Mouse (Mus musculus) midbrain, embryonic 11.5 days (tissue): ENCODE data around the gene Rnf150. TPM values are rescaled to one million over a fixed set of nuclear protein-coding genes. Genes with fewer than 3 reads are reported as not detected.

Source experiments
- ATAC-seq: fragments of 200-750 bp; cut with Nextera tagmentation; 2 replicates; pipeline ENCODE4 v1.8.0; 2017; ENCODE audit warnings: moderate TSS enrichment, moderate library complexity; ENCODE audit not compliant: low FRiP score
- DNase-seq: peaks from one replicate; pipeline ENCODE4 v3.0.0; 2015; ENCODE audit warnings: low spot score; ENCODE audit errors: missing footprints
- H3K27ac ChIP-seq: fragments of 300-500 bp; sonication (generic); 2 replicates; pipeline ENCODE4 v1.5.1; 2014; ENCODE audit warnings: low read depth, low read length
- H3K27me3 ChIP-seq: fragments of 300-500 bp; sonication (generic); 2 replicates; pipeline ENCODE4 v1.6.1; 2014; ENCODE audit warnings: mild to moderate bottlenecking, low read length, moderate library complexity, mixed read lengths; ENCODE audit not compliant: control insufficient read depth, insufficient read depth
- H3K36me3 ChIP-seq: fragments of 300-500 bp; sonication (generic); 2 replicates; pipeline ENCODE4 v1.6.1; 2014; ENCODE audit warnings: mild to moderate bottlenecking, low read length, moderate library complexity, mixed read lengths; ENCODE audit not compliant: control insufficient read depth, insufficient read depth
- H3K4me1 ChIP-seq: fragments of 300-500 bp; sonication (generic); 2 replicates; pipeline ENCODE4 v1.6.1; 2014; ENCODE audit warnings: low read length; ENCODE audit not compliant: control insufficient read depth, insufficient read depth
- H3K4me2 ChIP-seq: fragments of 300-500 bp; sonication (generic); 2 replicates; pipeline ENCODE4 v1.6.1; 2014; ENCODE audit warnings: mild to moderate bottlenecking, moderate library complexity
- H3K4me3 ChIP-seq: fragments of 300-500 bp; sonication (generic); 2 replicates; pipeline ENCODE4 v1.5.1; 2014; ENCODE audit warnings: low read depth, low read length
- H3K9ac ChIP-seq: fragments of 300-500 bp; sonication (generic); 2 replicates; pipeline ENCODE4 v1.6.1; 2014; ENCODE audit warnings: low read length
- H3K9me3 ChIP-seq: fragments of 300-500 bp; sonication (generic); 2 replicates; pipeline ENCODE4 v1.6.1; 2016; ENCODE audit warnings: low read length; ENCODE audit not compliant: control insufficient read depth
- WGBS: fragments of 180-500 bp; shearing (Covaris S2); extraction: QIAGEN DNeasy Blood & Tissue Kit; methylation state at CpG from one replicate; pipeline ENCODE4 v1.1.7; 2014; 5-methylcytosine and 5-hydroxymethylcytosine counted together
- polyA plus RNA-seq: library from polyadenylated mRNA; unstranded; fragments of >200 nt; fragmentation: Nextera tagmentation; extraction: Ambion mirVana; gene quantifications from 2 replicates; pipeline ENCODE4 v1.2.1, GENCODE M21; 2014

The Rnf150 gene
- polyA plus RNA-seq, 1 experiment from 2014 or later, result 1.2 TPM

DNA sequence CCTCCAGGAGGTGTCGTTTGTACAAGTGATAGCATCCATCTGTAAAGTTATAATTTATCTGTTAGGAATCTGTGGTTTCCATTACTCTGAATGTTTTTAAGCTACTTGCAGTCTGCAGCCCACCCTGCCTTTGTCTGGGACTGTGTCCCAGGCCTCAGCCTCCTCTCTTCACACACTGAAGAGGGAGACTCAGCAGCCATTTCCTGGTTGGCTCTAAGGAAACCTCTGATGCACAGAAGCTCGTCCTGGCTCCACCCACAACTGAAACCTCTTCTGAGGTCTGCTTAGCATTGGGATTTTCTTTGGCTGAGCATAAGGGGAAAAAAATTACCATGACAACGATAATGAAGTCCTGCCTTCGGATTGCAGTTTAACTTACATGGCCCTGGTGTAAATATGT lies 110.2 kb downstream of the Rnf150 start:
- no peaks in the 10 kb centered on the region for H3K9me3 ChIP-seq
- DNase-seq, result no peak

GRCm38 (mm10) chr8:82981244-82981855 lies 118.2 kb downstream of the Rnf150 start:
- WGBS, result 89% methylated on average over 4 of the region's 4 CpGs
- Histone ChIP-seq H3K9ac (no peak overlapping the region), H3K4me2 (no peak overlapping the region), H3K27ac (no peak overlapping the region), H3K4me3 (no peak overlapping the region), H3K36me3 (no peaks in the 10 kb centered on the region), H3K27me3 (no peaks in the 10 kb centered on the region), H3K9me3 (no peaks in the 10 kb centered on the region), H3K4me1 (no peaks in the 10 kb centered on the region)
- ATAC-seq (no peak), DNase-seq (no peak)

More for the DNA sequence above, 110.2 kb downstream of the Rnf150 start:
- Histone ChIP-seq H3K36me3 (no peaks in the 10 kb centered on the region), H3K4me3 (no peak overlapping the region), H3K4me1 (no peaks in the 10 kb centered on the region; the same call in 1 of the 2 replicates), H3K27me3 (no peaks in the 10 kb centered on the region), H3K4me2 (no peak overlapping the region), H3K27ac (no peak overlapping the region), H3K9ac (no peak overlapping the region)
- WGBS, result 55% methylated on average over 4 of the region's 4 CpGs
- peak; percentile 83 for ATAC-seq

- H3K4me3 ChIP-seq, result no peak overlapping the region
- DNase-seq, result no peak
- no peak for ATAC-seq
- H3K4me2 ChIP-seq, result no peak overlapping the region
- no peaks in the 10 kb centered on the region for H3K4me1 ChIP-seq
- H3K36me3 ChIP-seq, result no peaks in the 10 kb centered on the region
- H3K9ac ChIP-seq, result no peak overlapping the region
- no peak overlapping the region for H3K27ac ChIP-seq
- H3K9me3 ChIP-seq, result no peaks in the 10 kb centered on the region
- 71% methylated on average over 1 of the region's 1 CpGs for WGBS
- no peaks in the 10 kb centered on the region for H3K27me3 ChIP-seq
Measured at GRCm38 (mm10) chr8:82982873-82983272, 119.7 kb downstream of the Rnf150 start.

GRCm38 (mm10) chr8:82983301-82983700 lies 120.1 kb downstream of the Rnf150 start:
- DNase-seq, result no peak
- 80% methylated on average over 5 of the region's 5 CpGs for WGBS
- no peaks in the 10 kb centered on the region for H3K36me3 ChIP-seq
- H3K4me2 ChIP-seq, result no peak overlapping the region
- H3K27me3 ChIP-seq, result no peaks in the 10 kb centered on the region
- ATAC-seq, result no peak
- no peak overlapping the region for H3K9ac ChIP-seq
- H3K4me1 ChIP-seq, result no peaks in the 10 kb centered on the region
- H3K4me3 ChIP-seq, result no peak overlapping the region
- H3K27ac ChIP-seq, result no peak overlapping the region
- no peaks in the 10 kb centered on the region for H3K9me3 ChIP-seq

DNA sequence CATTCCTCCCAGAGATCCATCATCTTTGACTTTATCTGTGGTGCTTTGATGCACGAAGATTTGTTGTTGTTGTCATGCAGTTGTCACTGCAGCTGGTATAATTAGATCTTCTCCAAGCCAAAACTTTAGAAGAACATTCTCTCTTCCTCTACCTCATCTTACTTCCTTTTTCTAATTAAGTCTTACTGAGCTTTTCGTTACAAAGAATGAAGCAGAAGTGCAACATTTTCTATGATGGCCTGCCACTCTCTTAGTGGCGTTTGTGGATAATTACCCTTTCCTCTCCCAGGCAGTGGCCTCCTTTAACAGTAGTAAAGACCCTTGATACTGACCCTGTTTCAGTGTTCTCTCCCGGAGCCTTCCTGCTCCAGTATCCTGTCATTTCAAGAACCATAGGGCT lies 128.9 kb downstream of the Rnf150 start:
- no peak overlapping the region for H3K4me2 ChIP-seq
- H3K4me1 ChIP-seq, result no peaks in the 10 kb centered on the region
- ATAC-seq (no peak), DNase-seq (no peak)
- no peak overlapping the region for H3K9ac ChIP-seq
- no peaks in the 10 kb centered on the region for H3K36me3 ChIP-seq
- H3K27ac ChIP-seq, result no peak overlapping the region
- H3K4me3 ChIP-seq, result no peak overlapping the region
- H3K9me3 ChIP-seq, result no peaks in the 10 kb centered on the region
- WGBS, result 79% methylated on average over 4 of the region's 4 CpGs
- no peaks in the 10 kb centered on the region for H3K27me3 ChIP-seq

DNA sequence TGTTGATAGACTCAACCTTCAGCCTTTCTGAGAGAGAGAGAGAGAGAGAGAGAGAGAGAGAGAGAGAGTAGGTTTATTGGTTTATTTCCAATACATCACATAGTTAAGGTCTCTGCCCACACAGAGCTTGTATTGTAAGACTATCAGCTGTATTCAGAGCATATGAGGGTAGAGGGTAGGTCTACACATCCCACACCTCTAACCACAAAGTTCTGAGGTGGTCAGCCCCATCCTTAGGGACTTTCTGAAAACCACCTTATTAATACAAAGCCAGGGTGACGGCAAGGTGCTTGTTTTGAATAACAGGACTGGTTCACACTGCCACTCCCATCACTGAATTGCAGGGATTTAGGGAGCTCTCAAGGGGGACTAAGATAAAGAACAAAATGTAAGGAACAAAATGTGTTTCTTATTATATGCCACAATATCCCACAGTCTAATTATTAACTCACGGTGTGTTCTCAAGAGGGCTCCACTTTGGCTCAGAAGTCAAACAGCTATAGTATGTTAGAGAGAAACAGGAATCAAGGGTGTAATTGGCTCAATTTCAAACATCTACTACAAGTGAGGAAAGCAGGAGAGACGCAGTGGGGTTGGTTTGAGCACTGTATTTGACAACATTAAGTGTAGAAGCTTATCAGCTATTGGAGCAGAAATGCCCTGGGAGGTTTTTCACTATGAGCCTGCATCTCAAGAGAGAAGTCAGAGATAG lies 132.7 kb downstream of the Rnf150 start:
- Histone ChIP-seq H3K27me3 (no peaks in the 10 kb centered on the region), H3K9ac (no peak overlapping the region), H3K4me2 (no peak overlapping the region), H3K9me3 (no peaks in the 10 kb centered on the region), H3K4me1 (no peaks in the 10 kb centered on the region), H3K27ac (no peak overlapping the region), H3K4me3 (no peak overlapping the region), H3K36me3 (no peaks in the 10 kb centered on the region)
- no peak for ATAC-seq
- no peak for DNase-seq
- 84% methylated on average over 3 of the region's 3 CpGs for WGBS

- ATAC-seq, result no peak
- no peak for DNase-seq
- H3K9ac ChIP-seq, result no peak overlapping the region
- WGBS, result 79% methylated on average over 3 of the region's 3 CpGs
- H3K27me3 ChIP-seq, result no peaks in the 10 kb centered on the region
- no peaks in the 10 kb centered on the region for H3K36me3 ChIP-seq
- H3K4me1 ChIP-seq, result no peaks in the 10 kb centered on the region
- no peak overlapping the region for H3K4me3 ChIP-seq
- H3K9me3 ChIP-seq, result no peaks in the 10 kb centered on the region
- H3K27ac ChIP-seq, result no peak overlapping the region
- no peak overlapping the region for H3K4me2 ChIP-seq
Measured at GRCm38 (mm10) chr8:82996843-82997242, 133.7 kb downstream of the Rnf150 start.

DNA sequence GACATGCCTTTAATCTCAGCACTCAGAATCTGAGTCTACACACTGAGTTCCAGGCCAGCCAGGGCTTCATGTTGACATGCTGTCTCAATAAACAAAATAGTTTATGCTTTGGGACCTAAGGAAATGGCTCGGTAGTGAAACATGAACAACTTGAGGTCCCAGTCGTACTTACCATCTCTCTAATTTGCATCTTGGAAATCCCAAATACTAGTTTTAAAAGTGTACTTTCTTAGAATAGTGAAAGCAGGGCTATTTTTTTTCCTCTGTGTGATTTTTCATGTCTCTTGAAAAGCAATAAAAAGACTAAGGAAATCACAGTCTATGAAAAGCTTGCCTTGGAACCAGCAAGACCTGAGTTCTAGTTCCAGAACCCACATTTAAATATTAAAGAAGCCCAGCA lies 135.6 kb downstream of the Rnf150 start:
- H3K36me3 ChIP-seq, result no peaks in the 10 kb centered on the region; the same call in 1 of the 2 replicates
- ATAC-seq (no peak), DNase-seq (no peak)
- no peaks in the 10 kb centered on the region for H3K27me3 ChIP-seq
- no peaks in the 10 kb centered on the region for H3K4me1 ChIP-seq
- H3K4me2 ChIP-seq, result no peak overlapping the region
- H3K9me3 ChIP-seq, result no peaks in the 10 kb centered on the region
- H3K9ac ChIP-seq, result no peak overlapping the region
- H3K27ac ChIP-seq, result no peak overlapping the region
- no peak overlapping the region for H3K4me3 ChIP-seq
- WGBS, result 86% methylated on average over 2 of the region's 2 CpGs

GRCm38 (mm10) chr8:83003187-83003586 lies 140.0 kb downstream of the Rnf150 start:
- H3K4me2 ChIP-seq, result no peak overlapping the region
- H3K9ac ChIP-seq, result no peak overlapping the region
- H3K4me1 ChIP-seq, result no peaks in the 10 kb centered on the region
- ATAC-seq, result no peak
- H3K9me3 ChIP-seq, result no peaks in the 10 kb centered on the region
- no peak overlapping the region for H3K4me3 ChIP-seq
- 95% methylated on average over 7 of the region's 7 CpGs for WGBS
- H3K27ac ChIP-seq, result no peak overlapping the region
- H3K27me3 ChIP-seq, result no peaks in the 10 kb centered on the region
- no peaks in the 10 kb centered on the region; the same call in 1 of the 2 replicates for H3K36me3 ChIP-seq
- DNase-seq, result peak; percentile 33
